Mouse (Mus musculus) T-helper 2 cell (primary cell): ENCODE results near the gene Mrgprb3.

Experiments used
- in situ Hi-C: fragments of 300-600 bp; cut with MboI, MseI; formaldehyde crosslinking; loops from one replicate; pipeline ENCODE4 v1.15.1; 2025; ENCODE audit warnings: high pct_unique_total_duplicates

The Mrgprb3 gene

GRCm38 (mm10) chr7:48643711-48644110 is at the start of gene Mrgprb3:
Gene Mrgprb3, minus strand, starts transcription at chr7:48643811.
- in situ Hi-C loops, result no loop called here
